Mouse (Mus musculus) liver, embryonic 14.5 days (tissue): ENCODE data around the gene Dtx4.

Experiments
- CTCF ChIP-seq: IDR thresholded peaks from 2 replicates; pipeline ENCODE4 v1.5.1; 2016; ENCODE audit warnings: antibody characterized with exemption, low read depth, control low read depth
- EP300 ChIP-seq: IDR thresholded peaks from 2 replicates; pipeline ENCODE4 v1.6.1; 2016; ENCODE audit warnings: antibody characterized with exemption, low read depth

- TF ChIP-seq CTCF (no peak), EP300 (no peak)
Observed at GRCm38 (mm10) chr19:12485631-12486030, 15.6 kb downstream of the Dtx4 start.
